Mouse (Mus musculus): ENCODE measurements around the gene Espl1. TPM values are rescaled to one million over a fixed set of nuclear protein-coding genes. Genes with fewer than 3 reads are reported as not detected.

The Espl1 gene
- polyA plus RNA-seq (2015; fragmentation: Nextera tagmentation; extraction: Ambion mirVana), result 4.4 and 6.7 TPM in 2 replicates

- Histone ChIP-seq H3K4me2 (peak within 1 kb of the TSS; percentile 95), H3K27ac (replicated peaks) (peak within 1 kb of the TSS; percentile 58; the same call in 1 of the 2 replicates), H3K4me1 (replicated peaks) (peaks cover 9% of the 10 kb centered on the region), H3K27me3 (no peaks in the 10 kb centered on the region), H3K9ac (peak within 1 kb of the TSS; percentile 25), H3K36me3 (no peaks in the 10 kb centered on the region), H3K9me3 (no peaks in the 10 kb centered on the region), H3K4me3 (peak within 1 kb of the TSS; percentile 55)
- peak; percentile 98 for ATAC-seq (ENCODE audit: low FRiP score, low read depth)
- WGBS, result 6% methylated on average over 25 of the region's 25 CpGs
Measured at GRCm38 (mm10) chr15:102295633-102296367, at the start of gene Espl1. Espl1 (plus strand) TSS chr15:102296266.

- Histone ChIP-seq H3K4me1 (replicated peaks) (peaks cover 51% of the 10 kb centered on the region), H3K4me3 (peak overlapping the region; percentile 62), H3K27me3 (peaks cover 53% of the 10 kb centered on the region), H3K9ac (peak overlapping the region; percentile 67), H3K27ac (replicated peaks) (peak overlapping the region; percentile 89), H3K9me3 (no peaks in the 10 kb centered on the region), H3K36me3 (no peaks in the 10 kb centered on the region), H3K4me2 (peak overlapping the region; percentile 97)
- 0% methylated on average over 32 of the region's 35 CpGs for WGBS
- ATAC-seq (ENCODE audit: low FRiP score, low read depth), result peak; percentile 84
Measured at GRCm38 (mm10) chr15:102246866-102247251, 49.2 kb upstream of the Espl1 start.

GRCm38 (mm10) chr15:102247252-102248130, 48.6 kb upstream of the Espl1 start:
- Histone ChIP-seq H3K4me2 (peak overlapping the region; percentile 97), H3K36me3 (no peaks in the 10 kb centered on the region), H3K9me3 (no peaks in the 10 kb centered on the region), H3K4me3 (peak overlapping the region; percentile 62), H3K4me1 (replicated peaks) (peaks cover 51% of the 10 kb centered on the region), H3K27me3 (peaks cover 57% of the 10 kb centered on the region), H3K9ac (peak overlapping the region; percentile 67), H3K27ac (replicated peaks) (peak overlapping the region; percentile 89)
- peak; percentile 35; the same call in 1 of the 2 replicates for ATAC-seq (ENCODE audit: low FRiP score, low read depth)
- under 1% methylated on average over 32 of the region's 65 CpGs for WGBS

- peaks cover 49% of the 10 kb centered on the region for H3K4me1 ChIP-seq (replicated peaks)
- 11% methylated on average over 8 of the region's 8 CpGs for WGBS
- H3K9ac ChIP-seq, result peak overlapping the region; percentile 67
- no peaks in the 10 kb centered on the region for H3K36me3 ChIP-seq
- H3K9me3 ChIP-seq, result no peaks in the 10 kb centered on the region
- peak overlapping the region; percentile 62 for H3K4me3 ChIP-seq
- peak overlapping the region; percentile 97 for H3K4me2 ChIP-seq
- peaks cover 52% of the 10 kb centered on the region for H3K27me3 ChIP-seq
- H3K27ac ChIP-seq (replicated peaks), result peak overlapping the region; percentile 89
- no peak for ATAC-seq (ENCODE audit: low FRiP score, low read depth)
Measured at GRCm38 (mm10) chr15:102248131-102248811, 47.8 kb upstream of the Espl1 start.

- Histone ChIP-seq H3K4me3 (no peak overlapping the region), H3K27me3 (peaks cover 46% of the 10 kb centered on the region), H3K9ac (no peak overlapping the region), H3K4me2 (peak overlapping the region; percentile 97), H3K27ac (replicated peaks) (no peak overlapping the region; the same call in 1 of the 2 replicates), H3K9me3 (no peaks in the 10 kb centered on the region), H3K36me3 (no peaks in the 10 kb centered on the region), H3K4me1 (replicated peaks) (peaks cover 44% of the 10 kb centered on the region)
- WGBS, result 0% methylated on average over 2 of the region's 3 CpGs
- no peak for ATAC-seq (ENCODE audit: low FRiP score, low read depth)
Measured at GRCm38 (mm10) chr15:102248812-102249191, 47.3 kb upstream of the Espl1 start.

- WGBS, result 7% methylated on average over 13 of the region's 13 CpGs
- Histone ChIP-seq H3K4me1 (replicated peaks) (peaks cover 39% of the 10 kb centered on the region), H3K4me2 (peak overlapping the region; percentile 97), H3K36me3 (no peaks in the 10 kb centered on the region), H3K9me3 (no peaks in the 10 kb centered on the region), H3K27ac (replicated peaks) (peak overlapping the region; percentile 47), H3K27me3 (peaks cover 42% of the 10 kb centered on the region), H3K9ac (no peak overlapping the region), H3K4me3 (no peak overlapping the region)
- ATAC-seq (ENCODE audit: low FRiP score, low read depth), result no peak
Measured at GRCm38 (mm10) chr15:102249251-102249691, 46.8 kb upstream of the Espl1 start.

- Histone ChIP-seq H3K36me3 (no peaks in the 10 kb centered on the region), H3K4me3 (no peak overlapping the region), H3K4me1 (replicated peaks) (peaks cover 32% of the 10 kb centered on the region), H3K9me3 (no peaks in the 10 kb centered on the region), H3K9ac (no peak overlapping the region), H3K27me3 (peaks cover 41% of the 10 kb centered on the region), H3K4me2 (peak overlapping the region; percentile 97; the same call in 1 of the 2 replicates), H3K27ac (replicated peaks) (peak overlapping the region; percentile 47; the same call in 1 of the 2 replicates)
- no peak for ATAC-seq (ENCODE audit: low FRiP score, low read depth)
- 44% methylated on average over 9 of the region's 9 CpGs for WGBS
Measured at GRCm38 (mm10) chr15:102249967-102250366, 46.1 kb upstream of the Espl1 start.

GRCm38 (mm10) chr15:102250521-102250920, 45.5 kb upstream of the Espl1 start:
- Histone ChIP-seq H3K4me3 (no peak overlapping the region), H3K4me1 (replicated peaks) (peaks cover 27% of the 10 kb centered on the region), H3K4me2 (no peak overlapping the region), H3K9ac (no peak overlapping the region), H3K27ac (replicated peaks) (no peak overlapping the region), H3K36me3 (no peaks in the 10 kb centered on the region), H3K9me3 (no peaks in the 10 kb centered on the region), H3K27me3 (peaks cover 42% of the 10 kb centered on the region)
- no peak for ATAC-seq (ENCODE audit: low FRiP score, low read depth)
- WGBS, result 55% methylated on average over 5 of the region's 5 CpGs

- Histone ChIP-seq H3K36me3 (no peaks in the 10 kb centered on the region), H3K4me3 (no peak overlapping the region), H3K4me1 (replicated peaks) (peaks cover 23% of the 10 kb centered on the region), H3K9me3 (no peaks in the 10 kb centered on the region), H3K27me3 (peaks cover 45% of the 10 kb centered on the region), H3K4me2 (no peak overlapping the region), H3K27ac (replicated peaks) (no peak overlapping the region), H3K9ac (no peak overlapping the region)
- 49% methylated on average over 14 of the region's 14 CpGs for WGBS
- ATAC-seq (ENCODE audit: low FRiP score, low read depth), result no peak
Measured at GRCm38 (mm10) chr15:102255547-102256255, 40.4 kb upstream of the Espl1 start.

GRCm38 (mm10) chr15:102256431-102257201, 39.5 kb upstream of the Espl1 start:
- H3K36me3 ChIP-seq, result no peaks in the 10 kb centered on the region
- H3K4me1 ChIP-seq (replicated peaks), result peaks cover 23% of the 10 kb centered on the region
- peaks cover 45% of the 10 kb centered on the region for H3K27me3 ChIP-seq
- H3K9ac ChIP-seq, result peak overlapping the region; percentile 51
- H3K4me3 ChIP-seq, result peak overlapping the region; percentile 53
- H3K9me3 ChIP-seq, result no peaks in the 10 kb centered on the region
- H3K4me2 ChIP-seq, result peak overlapping the region; percentile 93
- H3K27ac ChIP-seq (replicated peaks), result no peak overlapping the region
- no peak for ATAC-seq (ENCODE audit: low FRiP score, low read depth)
- WGBS, result 7% methylated on average over 22 of the region's 22 CpGs

Measured in hindbrain, embryonic 15.5 days (tissue).